Mouse (Mus musculus): ENCODE measurements around the gene Gm20518. TPM values are rescaled to one million over a fixed set of nuclear protein-coding genes. Genes with fewer than 3 reads are reported as not detected.

The Gm20518 gene
- polyA plus RNA-seq, 1 experiment from 2014 or later, result 0.54 TPM

- H3K27ac ChIP-seq (replicated peaks; ENCODE audit: low read depth, low read length), result no peak overlapping the region
- peaks cover 18% of the 10 kb centered on the region for H3K4me1 ChIP-seq (ENCODE audit: control insufficient read depth, insufficient read depth, low read length)
- peak; percentile 23 for DNase-seq
- H3K4me2 ChIP-seq (ENCODE audit: low read length), result peak overlapping the region; percentile 59
- H3K27me3 ChIP-seq (ENCODE audit: control insufficient read depth, insufficient read depth, low read length), result peaks cover 82% of the 10 kb centered on the region
- peak overlapping the region; percentile 35 for H3K4me3 ChIP-seq (replicated peaks; ENCODE audit: low read depth, low read length)
- H3K36me3 ChIP-seq (ENCODE audit: control insufficient read depth, insufficient read depth, low read length), result no peaks in the 10 kb centered on the region
- 5% methylated on average over 33 of the region's 33 CpGs for WGBS
- peak overlapping the region; percentile 31; the same call in 1 of the 2 replicates for H3K9ac ChIP-seq (replicated peaks; ENCODE audit: low read length)
- no peak for ATAC-seq (ENCODE audit: low FRiP score, low TSS enrichment)
- no peaks in the 10 kb centered on the region for H3K9me3 ChIP-seq (ENCODE audit: control insufficient read depth, low read length)
Observed at GRCm38 (mm10) chr16:17803675-17804448, 87.6 kb downstream of the Gm20518 start.

GRCm38 (mm10) chr16:17802839-17803674 is 88.4 kb downstream of the Gm20518 start:
- no peak for ATAC-seq (ENCODE audit: low FRiP score, low TSS enrichment)

GRCm38 (mm10) chr16:17802456-17802838 is 89.0 kb downstream of the Gm20518 start:
- no peaks in the 10 kb centered on the region for H3K36me3 ChIP-seq (ENCODE audit: control insufficient read depth, insufficient read depth, low read length)
- H3K27me3 ChIP-seq (ENCODE audit: control insufficient read depth, insufficient read depth, low read length), result peaks cover 90% of the 10 kb centered on the region
- no peak for ATAC-seq (ENCODE audit: low FRiP score, low TSS enrichment)
- peak overlapping the region; percentile 35 for H3K4me3 ChIP-seq (replicated peaks; ENCODE audit: low read depth, low read length)
- H3K4me1 ChIP-seq (ENCODE audit: control insufficient read depth, insufficient read depth, low read length), result peaks cover 26% of the 10 kb centered on the region
- peak overlapping the region; percentile 31; the same call in 1 of the 2 replicates for H3K9ac ChIP-seq (replicated peaks; ENCODE audit: low read length)
- H3K27ac ChIP-seq (replicated peaks; ENCODE audit: low read depth, low read length), result no peak overlapping the region
- H3K4me2 ChIP-seq (ENCODE audit: low read length), result peak overlapping the region; percentile 59
- 5% methylated on average over 18 of the region's 18 CpGs for WGBS
- no peak for DNase-seq
- no peaks in the 10 kb centered on the region for H3K9me3 ChIP-seq (ENCODE audit: control insufficient read depth, low read length)

More at GRCm38 (mm10) chr16:17802839-17803674, 88.4 kb downstream of the Gm20518 start:
- WGBS, result 3% methylated on average over 83 of the region's 83 CpGs
- peak; percentile 65 for DNase-seq
- no peaks in the 10 kb centered on the region for H3K36me3 ChIP-seq (ENCODE audit: control insufficient read depth, insufficient read depth, low read length)
- H3K27ac ChIP-seq (replicated peaks; ENCODE audit: low read depth, low read length), result no peak overlapping the region
- H3K9me3 ChIP-seq (ENCODE audit: control insufficient read depth, low read length), result no peaks in the 10 kb centered on the region
- H3K9ac ChIP-seq (replicated peaks; ENCODE audit: low read length), result peak overlapping the region; percentile 31; the same call in 1 of the 2 replicates
- peak overlapping the region; percentile 35 for H3K4me3 ChIP-seq (replicated peaks; ENCODE audit: low read depth, low read length)
- peak overlapping the region; percentile 59 for H3K4me2 ChIP-seq (ENCODE audit: low read length)
- H3K4me1 ChIP-seq (ENCODE audit: control insufficient read depth, insufficient read depth, low read length), result peaks cover 24% of the 10 kb centered on the region
- H3K27me3 ChIP-seq (ENCODE audit: control insufficient read depth, insufficient read depth, low read length), result peaks cover 84% of the 10 kb centered on the region

GRCm38 (mm10) chr16:17801777-17802455 is 89.6 kb downstream of the Gm20518 start:
- Histone ChIP-seq H3K9ac (replicated peaks; ENCODE audit: low read length) (no peak overlapping the region), H3K27ac (replicated peaks; ENCODE audit: low read depth, low read length) (no peak overlapping the region), H3K4me2 (ENCODE audit: low read length) (no peak overlapping the region; the same call in 1 of the 2 replicates), H3K36me3 (ENCODE audit: control insufficient read depth, insufficient read depth, low read length) (no peaks in the 10 kb centered on the region), H3K4me3 (replicated peaks; ENCODE audit: low read depth, low read length) (peak overlapping the region; percentile 35), H3K9me3 (ENCODE audit: control insufficient read depth, low read length) (no peaks in the 10 kb centered on the region), H3K27me3 (ENCODE audit: control insufficient read depth, insufficient read depth, low read length) (peaks cover 96% of the 10 kb centered on the region), H3K4me1 (ENCODE audit: control insufficient read depth, insufficient read depth, low read length) (peaks cover 30% of the 10 kb centered on the region)
- DNase-seq (no peak), ATAC-seq (ENCODE audit: low FRiP score, low TSS enrichment) (no peak; the same call in 1 of the 2 replicates)
- WGBS, result 4% methylated on average over 7 of the region's 7 CpGs

- H3K4me3 ChIP-seq (replicated peaks; ENCODE audit: low read depth, low read length), result no peak overlapping the region
- peaks cover 29% of the 10 kb centered on the region for H3K4me1 ChIP-seq (ENCODE audit: control insufficient read depth, insufficient read depth, low read length)
- no peak overlapping the region for H3K4me2 ChIP-seq (ENCODE audit: low read length)
- no peak for ATAC-seq (ENCODE audit: low FRiP score, low TSS enrichment)
- H3K9me3 ChIP-seq (ENCODE audit: control insufficient read depth, low read length), result no peaks in the 10 kb centered on the region
- H3K27me3 ChIP-seq (ENCODE audit: control insufficient read depth, insufficient read depth, low read length), result peaks cover 92% of the 10 kb centered on the region
- no peaks in the 10 kb centered on the region for H3K36me3 ChIP-seq (ENCODE audit: control insufficient read depth, insufficient read depth, low read length)
- H3K9ac ChIP-seq (replicated peaks; ENCODE audit: low read length), result no peak overlapping the region
- DNase-seq, result no peak
- no peak overlapping the region for H3K27ac ChIP-seq (replicated peaks; ENCODE audit: low read depth, low read length)
Observed at GRCm38 (mm10) chr16:17799584-17799983, 91.9 kb downstream of the Gm20518 start.

- peak overlapping the region; percentile 42 for H3K4me3 ChIP-seq (replicated peaks; ENCODE audit: low read depth, low read length)
- ATAC-seq (ENCODE audit: low FRiP score, low TSS enrichment) (no peak), DNase-seq (peak; percentile 31)
- no peaks in the 10 kb centered on the region for H3K9me3 ChIP-seq (ENCODE audit: control insufficient read depth, low read length)
- H3K9ac ChIP-seq (replicated peaks; ENCODE audit: low read length), result no peak overlapping the region; the same call in 1 of the 2 replicates
- no peak overlapping the region for H3K27ac ChIP-seq (replicated peaks; ENCODE audit: low read depth, low read length)
- H3K4me2 ChIP-seq (ENCODE audit: low read length), result peak overlapping the region; percentile 79
- WGBS, result 2% methylated on average over 43 of the region's 45 CpGs
- H3K27me3 ChIP-seq (ENCODE audit: control insufficient read depth, insufficient read depth, low read length), result peaks cover 82% of the 10 kb centered on the region
- H3K4me1 ChIP-seq (ENCODE audit: control insufficient read depth, insufficient read depth, low read length), result peaks cover 28% of the 10 kb centered on the region
- peaks cover 3% of the 10 kb centered on the region; the same call in 1 of the 2 replicates for H3K36me3 ChIP-seq (ENCODE audit: control insufficient read depth, insufficient read depth, low read length)
Observed at GRCm38 (mm10) chr16:17798321-17799180, 92.9 kb downstream of the Gm20518 start.

GRCm38 (mm10) chr16:17797812-17798311 is 93.6 kb downstream of the Gm20518 start:
- Histone ChIP-seq H3K4me1 (ENCODE audit: control insufficient read depth, insufficient read depth, low read length) (peaks cover 21% of the 10 kb centered on the region), H3K27me3 (ENCODE audit: control insufficient read depth, insufficient read depth, low read length) (peaks cover 75% of the 10 kb centered on the region), H3K36me3 (ENCODE audit: control insufficient read depth, insufficient read depth, low read length) (peaks cover 9% of the 10 kb centered on the region), H3K9ac (replicated peaks; ENCODE audit: low read length) (no peak overlapping the region; the same call in 1 of the 2 replicates), H3K9me3 (ENCODE audit: control insufficient read depth, low read length) (no peaks in the 10 kb centered on the region), H3K27ac (replicated peaks; ENCODE audit: low read depth, low read length) (no peak overlapping the region), H3K4me2 (ENCODE audit: low read length) (peak overlapping the region; percentile 79), H3K4me3 (replicated peaks; ENCODE audit: low read depth, low read length) (peak overlapping the region; percentile 42)
- ATAC-seq (ENCODE audit: low FRiP score, low TSS enrichment) (no peak), DNase-seq (peak; percentile 50)
- WGBS, result 3% methylated on average over 29 of the region's 29 CpGs

Measured in midbrain, embryonic 14.5 days (tissue).